Mouse (Mus musculus): ENCODE results near the gene Rab4b. TPM values are rescaled to one million over a fixed set of nuclear protein-coding genes. Genes with fewer than 3 reads are reported as not detected.

Rab4b gene
- polyA plus RNA-seq, 1 experiment = 46.6 TPM

- H3K79me3 ChIP-seq (ENCODE audit: low read depth) = peaks cover 2% of the 10 kb centered on the region
- H3K27me3 ChIP-seq (ENCODE audit: control insufficient read depth, insufficient read depth, insufficient read length) = no peaks in the 10 kb centered on the region
- no peak overlapping the region for H3ac ChIP-seq (ENCODE audit: control insufficient read depth, insufficient read length, low read depth)
- no peak overlapping the region for H3K4me3 ChIP-seq (ENCODE audit: insufficient read depth, poor library complexity, severe bottlenecking)
- peaks cover 42% of the 10 kb centered on the region for H3K79me2 ChIP-seq (ENCODE audit: control insufficient read depth, insufficient read depth)
- H3K36me3 ChIP-seq (ENCODE audit: control insufficient read depth, insufficient read depth) = peaks cover 10% of the 10 kb centered on the region
- TF ChIP-seq CTCF (IDR thresholded peaks at IDR 0.05; ENCODE audit: control insufficient read depth, insufficient read depth, insufficient read length) (peak; percentile 90), MAX (IDR thresholded peaks at IDR 0.05) (no peak), MYOG (IDR thresholded peaks at IDR 0.05; ENCODE audit: control insufficient read depth, extremely low read depth, insufficient read length) (no peak), FOSL1 (IDR thresholded peaks at IDR 0.05; ENCODE audit: insufficient read depth, low read length, poor library complexity, severe bottlenecking) (no peak), USF1 (IDR thresholded peaks at IDR 0.05; ENCODE audit: low read depth) (no peak), MYOD1 (IDR thresholded peaks at IDR 0.05; ENCODE audit: control insufficient read depth, insufficient read length, low read depth) (no peak)
Observed at GRCm38 (mm10) chr7:27159882-27160281, 18.8 kb downstream of the Rab4b start.

DNA sequence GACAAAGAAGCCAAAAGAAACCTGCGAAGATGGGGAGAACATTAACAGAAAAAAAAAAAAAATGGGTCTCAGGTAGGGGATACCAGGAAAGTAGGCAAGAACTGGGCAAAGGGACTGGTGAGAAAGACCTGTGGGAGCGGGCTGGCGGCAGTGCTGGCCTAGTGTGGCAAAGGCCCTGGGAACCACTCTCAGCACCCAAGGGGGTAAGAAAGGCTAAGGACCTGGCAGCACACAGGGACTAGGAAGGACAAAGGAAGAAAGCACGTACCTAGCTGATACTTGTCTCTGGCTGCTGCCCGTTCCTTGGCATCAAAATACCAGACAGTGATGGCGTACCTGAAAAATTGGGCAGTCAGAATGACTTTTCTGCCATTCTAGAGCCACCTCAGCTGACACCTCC lies 19.4 kb downstream of the Rab4b start:
- peaks cover 36% of the 10 kb centered on the region for H3K79me2 ChIP-seq (ENCODE audit: control insufficient read depth, insufficient read depth)
- no peaks in the 10 kb centered on the region for H3K27me3 ChIP-seq (ENCODE audit: control insufficient read depth, insufficient read depth, insufficient read length)
- no peak overlapping the region for H3K4me3 ChIP-seq (ENCODE audit: insufficient read depth, poor library complexity, severe bottlenecking)
- TF ChIP-seq FOSL1 (IDR thresholded peaks at IDR 0.05; ENCODE audit: insufficient read depth, low read length, poor library complexity, severe bottlenecking) = no peak
- no peak for TF ChIP-seq CTCF (IDR thresholded peaks at IDR 0.05; ENCODE audit: control insufficient read depth, insufficient read depth, insufficient read length)
- TF ChIP-seq MAX (IDR thresholded peaks at IDR 0.05) = no peak
- no peak for TF ChIP-seq MYOG (IDR thresholded peaks at IDR 0.05; ENCODE audit: control insufficient read depth, extremely low read depth, insufficient read length)
- no peak for TF ChIP-seq USF1 (IDR thresholded peaks at IDR 0.05; ENCODE audit: low read depth)
- no peak for TF ChIP-seq CEBPB (IDR thresholded peaks at IDR 0.05; ENCODE audit: low read depth)
- TF ChIP-seq MYOD1 (IDR thresholded peaks at IDR 0.05; ENCODE audit: control insufficient read depth, insufficient read length, low read depth) = no peak
- peaks cover 2% of the 10 kb centered on the region for H3K79me3 ChIP-seq (ENCODE audit: low read depth)
- H3K36me3 ChIP-seq (ENCODE audit: control insufficient read depth, insufficient read depth) = peaks cover 10% of the 10 kb centered on the region
- no peak overlapping the region for H3ac ChIP-seq (ENCODE audit: control insufficient read depth, insufficient read length, low read depth)

DNA sequence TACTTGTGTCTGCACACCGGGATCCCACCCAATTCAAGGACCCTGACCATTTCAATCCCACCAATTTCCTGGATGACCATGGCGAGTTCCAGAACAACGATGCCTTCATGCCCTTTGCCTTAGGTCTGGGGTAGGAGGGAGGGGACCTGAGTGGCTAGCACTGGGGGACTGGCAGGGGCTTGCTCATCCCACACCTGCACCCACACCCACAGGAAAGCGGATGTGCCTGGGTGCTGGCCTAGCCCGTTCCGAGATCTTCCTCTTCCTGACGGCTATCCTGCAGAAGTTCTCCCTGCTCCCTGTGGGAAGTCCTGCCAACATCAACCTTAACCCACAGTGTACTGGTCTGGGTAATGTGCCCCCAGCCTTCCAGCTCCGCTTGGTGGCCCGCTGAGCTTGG lies 20.5 kb downstream of the Rab4b start:
- peaks cover 25% of the 10 kb centered on the region for H3K79me2 ChIP-seq (ENCODE audit: control insufficient read depth, insufficient read depth)
- H3ac ChIP-seq (ENCODE audit: control insufficient read depth, insufficient read length, low read depth) = no peak overlapping the region
- no peak overlapping the region for H3K4me3 ChIP-seq (ENCODE audit: insufficient read depth, poor library complexity, severe bottlenecking)
- no peaks in the 10 kb centered on the region for H3K27me3 ChIP-seq (ENCODE audit: control insufficient read depth, insufficient read depth, insufficient read length)
- peaks cover 2% of the 10 kb centered on the region for H3K79me3 ChIP-seq (ENCODE audit: low read depth)
- peaks cover 10% of the 10 kb centered on the region for H3K36me3 ChIP-seq (ENCODE audit: control insufficient read depth, insufficient read depth)
- TF ChIP-seq USF1 (IDR thresholded peaks at IDR 0.05; ENCODE audit: low read depth) (no peak), MAX (IDR thresholded peaks at IDR 0.05) (no peak), FOSL1 (IDR thresholded peaks at IDR 0.05; ENCODE audit: insufficient read depth, low read length, poor library complexity, severe bottlenecking) (no peak), MYOG (IDR thresholded peaks at IDR 0.05; ENCODE audit: control insufficient read depth, extremely low read depth, insufficient read length) (no peak), CEBPB (IDR thresholded peaks at IDR 0.05; ENCODE audit: low read depth) (no peak), MYOD1 (IDR thresholded peaks at IDR 0.05; ENCODE audit: control insufficient read depth, insufficient read length, low read depth) (no peak), CTCF (IDR thresholded peaks at IDR 0.05; ENCODE audit: control insufficient read depth, insufficient read depth, insufficient read length) (no peak)

DNA sequence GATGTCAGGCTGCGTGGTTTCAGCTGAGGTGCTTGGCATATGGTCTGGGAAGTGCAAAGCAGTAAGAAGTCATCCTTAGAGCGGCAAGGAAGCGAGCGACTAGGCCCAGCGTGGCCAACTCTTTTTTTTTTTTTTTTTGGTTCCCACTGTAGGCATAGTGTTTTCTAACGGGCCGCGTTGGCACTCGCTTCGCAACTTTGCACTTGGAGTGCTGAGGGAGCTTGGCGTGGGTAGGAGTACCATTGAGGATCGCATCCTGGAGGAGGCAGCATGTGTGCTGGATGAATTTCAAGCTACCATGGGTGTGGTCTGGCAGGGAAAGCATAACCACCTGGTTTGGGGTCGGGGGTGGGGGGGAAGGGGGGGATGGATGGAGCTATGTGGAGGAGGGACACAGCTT lies 22.7 kb downstream of the Rab4b start:
- H3K27me3 ChIP-seq (ENCODE audit: control insufficient read depth, insufficient read depth, insufficient read length) = no peaks in the 10 kb centered on the region
- H3K36me3 ChIP-seq (ENCODE audit: control insufficient read depth, insufficient read depth) = peaks cover 10% of the 10 kb centered on the region
- no peaks in the 10 kb centered on the region for H3K79me3 ChIP-seq (ENCODE audit: low read depth)
- peaks cover 9% of the 10 kb centered on the region for H3K79me2 ChIP-seq (ENCODE audit: control insufficient read depth, insufficient read depth)
- no peak overlapping the region for H3K4me3 ChIP-seq (ENCODE audit: insufficient read depth, poor library complexity, severe bottlenecking)
- no peak overlapping the region for H3ac ChIP-seq (ENCODE audit: control insufficient read depth, insufficient read length, low read depth)
- TF ChIP-seq MYOD1 (IDR thresholded peaks at IDR 0.05; ENCODE audit: control insufficient read depth, insufficient read length, low read depth) = no peak
- TF ChIP-seq CTCF (IDR thresholded peaks at IDR 0.05; ENCODE audit: control insufficient read depth, insufficient read depth, insufficient read length) = no peak
- no peak for TF ChIP-seq MAX (IDR thresholded peaks at IDR 0.05)
- no peak for TF ChIP-seq CEBPB (IDR thresholded peaks at IDR 0.05; ENCODE audit: low read depth)
- no peak for TF ChIP-seq USF1 (IDR thresholded peaks at IDR 0.05; ENCODE audit: low read depth)
- TF ChIP-seq MYOG (IDR thresholded peaks at IDR 0.05; ENCODE audit: control insufficient read depth, extremely low read depth, insufficient read length) = no peak
- no peak for TF ChIP-seq FOSL1 (IDR thresholded peaks at IDR 0.05; ENCODE audit: insufficient read depth, low read length, poor library complexity, severe bottlenecking)

DNA sequence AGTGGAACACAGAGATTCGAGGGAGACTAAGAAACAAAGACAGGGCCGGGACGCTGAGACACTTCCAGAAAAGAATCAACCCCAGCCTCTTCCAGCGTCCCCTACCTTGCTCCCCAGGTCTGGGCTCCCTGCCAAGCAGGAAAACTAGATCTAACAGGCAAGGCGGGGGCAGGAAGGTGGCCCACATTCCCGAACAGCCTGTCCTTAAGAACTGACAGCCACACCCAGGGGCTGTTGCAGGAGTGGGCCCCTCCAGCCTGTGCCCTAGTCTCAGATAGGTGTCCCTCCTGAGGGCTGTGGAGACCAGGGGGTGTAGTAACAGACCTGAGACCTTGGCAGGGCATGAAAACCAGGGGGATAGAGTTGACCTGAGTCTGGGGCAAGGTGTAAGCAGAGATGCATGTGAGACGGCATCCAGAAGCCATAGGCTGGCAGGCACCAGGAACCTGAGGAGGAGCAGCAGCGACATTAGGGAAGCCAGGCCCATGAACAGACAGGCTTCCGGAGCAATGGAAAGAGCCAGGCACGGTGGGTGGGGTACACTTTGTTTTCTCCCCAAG lies 25.4 kb downstream of the Rab4b start, which contains the start of gene Cyp2t4:
TSS of gene Cyp2t4 (plus strand) at position 510 of the 560 bp plus-strand sequence.
- H3K27me3 ChIP-seq (ENCODE audit: control insufficient read depth, insufficient read depth, insufficient read length) = no peaks in the 10 kb centered on the region
- no peak within 1 kb of the TSS for H3ac ChIP-seq (ENCODE audit: control insufficient read depth, insufficient read length, low read depth)
- no peak for TF ChIP-seq USF1 (IDR thresholded peaks at IDR 0.05; ENCODE audit: low read depth)
- TF ChIP-seq MYOG (IDR thresholded peaks at IDR 0.05; ENCODE audit: control insufficient read depth, extremely low read depth, insufficient read length) = no peak
- TF ChIP-seq FOSL1 (IDR thresholded peaks at IDR 0.05; ENCODE audit: insufficient read depth, low read length, poor library complexity, severe bottlenecking) = no peak
- no peak for TF ChIP-seq CTCF (IDR thresholded peaks at IDR 0.05; ENCODE audit: control insufficient read depth, insufficient read depth, insufficient read length)
- TF ChIP-seq MAX (IDR thresholded peaks at IDR 0.05) = no peak
- TF ChIP-seq CEBPB (IDR thresholded peaks at IDR 0.05; ENCODE audit: low read depth) = no peak
- H3K79me2 ChIP-seq (ENCODE audit: control insufficient read depth, insufficient read depth) = no peaks in the 10 kb centered on the region
- peaks cover 4% of the 10 kb centered on the region for H3K36me3 ChIP-seq (ENCODE audit: control insufficient read depth, insufficient read depth)
- H3K79me3 ChIP-seq (ENCODE audit: low read depth) = no peaks in the 10 kb centered on the region
- no peak within 1 kb of the TSS for H3K4me3 ChIP-seq (ENCODE audit: insufficient read depth, poor library complexity, severe bottlenecking)
